Mouse (Mus musculus): Measurements from ENCODE around the gene Psg19. TPM values are rescaled to one million over a fixed set of nuclear protein-coding genes. Genes with fewer than 3 reads are reported as not detected.
A peak's percentile ranks its signal among the peaks of the same experiment; 100 is the strongest.

Psg19 gene
- total and polyA plus RNA-seq, 3 experiments, result 0.04 TPM; not detected in 2

DNA sequence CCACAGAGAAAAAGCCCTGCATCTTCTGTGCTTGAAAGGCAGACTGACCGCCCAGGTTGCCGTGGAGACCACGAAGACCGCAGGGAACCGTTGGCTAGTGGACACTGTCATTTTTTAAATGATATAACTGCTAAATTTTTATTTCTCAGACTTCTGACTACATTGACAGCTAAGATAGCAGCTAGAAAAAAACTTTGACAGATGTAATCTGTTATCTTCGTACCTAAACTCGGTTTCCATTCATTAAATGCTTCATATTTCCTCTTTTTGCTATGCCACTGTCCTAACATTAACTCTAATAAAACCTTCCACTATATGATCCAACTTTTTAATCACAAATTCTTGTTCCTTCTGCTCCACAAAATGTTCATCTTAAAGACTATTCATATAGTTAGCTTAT, 31.2 kb upstream of the Psg19 start (continued):
- TF ChIP-seq E2F4 (IDR thresholded peaks at IDR 0.05; ENCODE audit: borderline replicate concordance, low read depth, low read length) (no peak), TAL1 (IDR thresholded peaks at IDR 0.05; ENCODE audit: low read length) (no peak), ZNF384 (IDR thresholded peaks at IDR 0.05; ENCODE audit: low read depth, low read length) (peak; percentile 68), NELFE (IDR thresholded peaks at IDR 0.05; ENCODE audit: low read depth, low read length) (no peak), MYB (IDR thresholded peaks at IDR 0.05; ENCODE audit: low read depth, low read length) (no peak), TCF12 (IDR thresholded peaks at IDR 0.05; ENCODE audit: low read depth, low read length) (0 out of 2 replicates have a peak, but pooled peaks have one; percentile 16), MXI1 (IDR thresholded peaks at IDR 0.05; ENCODE audit: low read depth, low read length) (no peak), CHD1 (IDR thresholded peaks at IDR 0.05; ENCODE audit: low read depth, low read length) (no peak)

DNA sequence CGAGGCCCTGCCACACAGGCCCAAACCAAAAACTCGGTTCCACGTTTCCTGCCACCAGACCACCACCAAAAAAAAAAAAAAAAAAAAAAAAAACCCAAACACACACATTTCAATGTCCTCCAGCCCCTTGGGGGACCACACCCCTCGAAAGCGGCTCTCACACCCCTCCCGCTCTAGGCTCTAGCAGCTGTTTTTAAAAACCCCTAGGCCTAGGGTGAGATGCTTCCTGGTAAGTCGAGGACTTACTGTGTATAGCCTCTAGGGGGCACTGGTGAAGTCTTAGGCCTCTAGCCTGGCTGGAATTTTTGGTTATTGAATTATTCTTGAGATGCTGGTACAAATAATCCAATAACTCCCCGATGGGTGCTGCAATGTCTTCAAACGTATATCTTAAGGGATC, 30.3 kb upstream of the Psg19 start:
- DNase-seq (ENCODE audit: low read depth, low spot score), result peak; percentile 42
- Histone ChIP-seq H3K9ac (ENCODE audit: control insufficient read depth, low read depth, low read length, poor library complexity, severe bottlenecking) (no peak overlapping the region), H3K9me3 (replicated peaks; ENCODE audit: insufficient read depth, low read length) (no peaks in the 10 kb centered on the region), H3K79me2 (ENCODE audit: control insufficient read depth, insufficient read depth, low read length, poor library complexity) (no peaks in the 10 kb centered on the region), H3K36me3 (ENCODE audit: control insufficient read depth in 1 of 2, insufficient read depth in 2 of 2, low read length in 2 of 2) (peaks cover 0 to 3% of the 10 kb centered on the region in 2 experiments; a peak in 2 of 4 replicates), H3K27ac (ENCODE audit: control insufficient read depth, low read depth, low read length) (no peak overlapping the region), H3K4me3 (ENCODE audit: control insufficient read depth in 1 of 2, insufficient read depth in 1 of 2, low read depth in 2 of 2, low read length in 2 of 2) (no peak overlapping the region), H3K4me1 (ENCODE audit: control insufficient read depth in 1 of 2, insufficient read depth in 2 of 2, low read length in 2 of 2) (peaks cover 7 to 16% of the 10 kb centered on the region in 2 experiments), H3K27me3 (ENCODE audit: control insufficient read depth in 1 of 2, insufficient read depth in 2 of 2, low read length in 2 of 2) (no peaks in the 10 kb centered on the region)
- TF ChIP-seq MYC (IDR thresholded peaks at IDR 0.05; ENCODE audit: low read depth, low read length) (no peak), KAT2A (conservative IDR thresholded peaks at IDR 0.05; ENCODE audit: low read depth, low read length) (no peak), ELF1 (IDR thresholded peaks at IDR 0.05; ENCODE audit: low read depth, low read length) (0 out of 2 replicates have a peak, but pooled peaks have one; percentile 11), JUND (IDR thresholded peaks at IDR 0.05; ENCODE audit: low read depth, low read length) (no peak), TBP (IDR thresholded peaks at IDR 0.05; ENCODE audit: low read depth, low read length) (no peak), NELFE (IDR thresholded peaks at IDR 0.05; ENCODE audit: low read depth, low read length) (no peak), ZMIZ1 (IDR thresholded peaks at IDR 0.05; ENCODE audit: low read depth, low read length) (no peak), MAZ (IDR thresholded peaks at IDR 0.05; ENCODE audit: low read depth, low read length) (no peak), TAL1 (IDR thresholded peaks at IDR 0.05; ENCODE audit: low read length) (no peak), NRF1 (IDR thresholded peaks at IDR 0.05; ENCODE audit: insufficient read depth, low read depth, low read length, poor library complexity, severe bottlenecking) (no peak), CHD1 (IDR thresholded peaks at IDR 0.05; ENCODE audit: low read depth, low read length) (no peak), RAD21 (IDR thresholded peaks at IDR 0.05; ENCODE audit: low read depth, low read length) (peak; percentile 3; the same call in 1 of the 2 replicates), ZC3H11A (IDR thresholded peaks at IDR 0.05; ENCODE audit: low read depth, low read length) (no peak), MEF2A (IDR thresholded peaks at IDR 0.05; ENCODE audit: extremely low read depth, insufficient replicate concordance, low read depth, low read length, poor library complexity, severe bottlenecking) (no peak), MXI1 (IDR thresholded peaks at IDR 0.05; ENCODE audit: low read depth, low read length) (no peak), MYB (IDR thresholded peaks at IDR 0.05; ENCODE audit: low read depth, low read length) (no peak), CHD2 (IDR thresholded peaks at IDR 0.05; ENCODE audit: low read length) (no peak), POLR2AphosphoS2 (IDR thresholded peaks at IDR 0.05; ENCODE audit: low read length) (no peak), POLR2AphosphoS5 (IDR thresholded peaks at IDR 0.05; ENCODE audit: borderline replicate concordance, low read depth, low read length) (no peak), RCOR1 (IDR thresholded peaks at IDR 0.05; ENCODE audit: low read depth, low read length) (no peak), EP300 (IDR thresholded peaks at IDR 0.05; ENCODE audit: low read depth in 1 of 2, low read length in 2 of 2) (no peak), MAFK (IDR thresholded peaks at IDR 0.05; ENCODE audit: borderline replicate concordance, low read depth, low read length) (no peak), USF2 (IDR thresholded peaks at IDR 0.05; ENCODE audit: borderline replicate concordance in 1 of 2, insufficient read depth in 1 of 2, low read depth in 1 of 2, low read length in 2 of 2) (no peak), CTCF (IDR thresholded peaks at IDR 0.05 in 2 of 3, conservative IDR thresholded peaks at IDR 0.05 in 1 of 3; ENCODE audit: control insufficient read depth in 1 of 3, insufficient read depth in 1 of 3, low read depth in 2 of 3, low read length in 3 of 3, poor library complexity in 1 of 3, severe bottlenecking in 1 of 3) (peak; percentile 44 to 57 (median 48)), E2F4 (IDR thresholded peaks at IDR 0.05; ENCODE audit: borderline replicate concordance, low read depth, low read length) (no peak), GABPA (IDR thresholded peaks at IDR 0.05; ENCODE audit: low read depth, low read length) (no peak), USF1 (IDR thresholded peaks at IDR 0.05; ENCODE audit: low read depth, low read length) (no peak), HCFC1 (IDR thresholded peaks at IDR 0.05; ENCODE audit: low read depth, low read length) (no peak), ZKSCAN1 (IDR thresholded peaks at IDR 0.05; ENCODE audit: low read depth, low read length) (no peak), SMC3 (IDR thresholded peaks at IDR 0.05; ENCODE audit: low read depth, low read length) (peak; percentile 31; the same call in 1 of the 2 replicates), UBTF (IDR thresholded peaks at IDR 0.05; ENCODE audit: borderline replicate concordance, insufficient read depth, low read depth, low read length) (no peak), MAX (IDR thresholded peaks at IDR 0.05; ENCODE audit: low read length) (no peak), TCF12 (IDR thresholded peaks at IDR 0.05; ENCODE audit: low read depth, low read length) (no peak)
